Mouse (Mus musculus): ENCODE results near the gene Efcab11. TPM values are rescaled to one million over a fixed set of nuclear protein-coding genes. Genes with fewer than 3 reads are reported as not detected.

The Efcab11 gene
- polyA plus RNA-seq, 1 experiment from 2014 or later: 15.3 TPM

DNA sequence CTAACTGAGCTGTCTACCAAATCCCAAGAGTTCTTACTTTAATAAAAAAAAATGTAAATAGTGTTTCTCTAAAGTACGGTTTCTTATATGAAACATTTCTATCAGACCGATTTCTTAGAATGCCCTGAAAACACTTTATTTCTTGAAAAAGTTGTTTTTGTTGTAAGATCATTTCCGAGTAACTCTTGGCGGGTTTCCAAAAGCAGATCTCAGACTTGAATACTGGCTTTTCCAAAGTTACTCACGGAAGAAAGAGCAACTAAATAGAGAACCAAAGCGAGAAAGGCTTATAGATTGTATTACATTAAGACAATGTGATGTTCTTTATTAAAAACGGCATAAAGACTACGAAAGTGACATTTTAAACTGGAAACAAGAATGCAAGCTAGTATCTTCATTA lies 160.4 kb downstream of the Efcab11 start:
- no peak overlapping the region for H3K27ac ChIP-seq
- H3K4me2 ChIP-seq: no peak overlapping the region
- H3K9ac ChIP-seq: no peak overlapping the region
- no peaks in the 10 kb centered on the region for H3K27me3 ChIP-seq
- 73% methylated on average over 8 of the region's 8 CpGs for WGBS
- H3K36me3 ChIP-seq (ENCODE audit: poor library complexity, severe bottlenecking): no peaks in the 10 kb centered on the region
- ATAC-seq: no peak
- no peaks in the 10 kb centered on the region for H3K9me3 ChIP-seq (replicated peaks)
- peaks cover 6% of the 10 kb centered on the region; the same call in 1 of the 2 replicates for H3K4me1 ChIP-seq
- H3K4me3 ChIP-seq: no peak overlapping the region

DNA sequence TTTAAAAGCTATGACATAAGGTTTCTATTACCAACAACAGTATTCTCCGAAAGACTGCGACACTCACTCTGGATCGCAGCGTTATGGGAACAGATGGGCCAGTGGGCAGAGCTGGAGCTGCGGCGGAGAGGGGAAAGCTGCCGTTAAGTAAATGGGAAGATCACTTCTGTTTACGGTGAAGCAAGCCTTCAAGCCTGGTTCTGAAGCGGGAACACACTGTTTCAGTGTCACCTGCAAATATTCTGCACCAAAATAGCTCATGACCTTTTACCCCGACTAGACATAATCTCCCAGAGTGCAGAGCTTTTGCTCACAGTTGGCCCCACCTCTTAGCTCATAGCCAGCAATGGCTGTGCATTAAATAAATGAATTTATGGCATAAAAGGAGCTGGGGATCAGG lies 162.9 kb downstream of the Efcab11 start:
- H3K27ac ChIP-seq: no peak overlapping the region
- no peaks in the 10 kb centered on the region for H3K27me3 ChIP-seq
- no peaks in the 10 kb centered on the region for H3K36me3 ChIP-seq (ENCODE audit: poor library complexity, severe bottlenecking)
- no peak for ATAC-seq
- H3K9ac ChIP-seq: no peak overlapping the region
- no peak overlapping the region for H3K4me3 ChIP-seq
- 82% methylated on average over 10 of the region's 10 CpGs for WGBS
- H3K9me3 ChIP-seq (replicated peaks): no peaks in the 10 kb centered on the region
- peaks cover 6% of the 10 kb centered on the region; the same call in 1 of the 2 replicates for H3K4me1 ChIP-seq
- H3K4me2 ChIP-seq: no peak overlapping the region

DNA sequence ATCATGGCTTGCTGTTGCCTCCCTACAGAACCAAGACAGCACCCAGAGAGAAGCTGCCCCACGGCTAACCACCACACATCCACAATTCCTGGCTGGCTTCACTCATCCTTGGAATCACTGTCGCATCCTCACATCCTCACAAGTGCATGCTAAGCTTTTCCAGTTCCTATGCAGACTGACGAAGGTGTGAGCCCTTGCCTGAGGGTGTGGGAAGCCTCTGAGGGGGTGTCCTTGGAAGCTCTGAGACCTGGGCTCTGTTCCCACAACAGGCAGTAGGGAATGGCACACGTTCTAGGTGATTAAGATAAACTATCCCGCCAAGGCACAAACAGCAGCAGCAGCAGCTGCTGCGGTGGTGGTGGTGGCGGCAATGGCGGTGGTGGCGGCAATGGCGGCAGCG lies 164.5 kb downstream of the Efcab11 start:
- WGBS: 90% methylated on average over 11 of the region's 11 CpGs
- H3K4me2 ChIP-seq: no peak overlapping the region
- no peak for ATAC-seq
- peaks cover 13% of the 10 kb centered on the region for H3K4me1 ChIP-seq
- no peaks in the 10 kb centered on the region for H3K36me3 ChIP-seq (ENCODE audit: poor library complexity, severe bottlenecking)
- no peak overlapping the region for H3K4me3 ChIP-seq
- no peaks in the 10 kb centered on the region for H3K27me3 ChIP-seq
- no peak overlapping the region for H3K9ac ChIP-seq
- no peaks in the 10 kb centered on the region for H3K9me3 ChIP-seq (replicated peaks)
- no peak overlapping the region for H3K27ac ChIP-seq

DNA sequence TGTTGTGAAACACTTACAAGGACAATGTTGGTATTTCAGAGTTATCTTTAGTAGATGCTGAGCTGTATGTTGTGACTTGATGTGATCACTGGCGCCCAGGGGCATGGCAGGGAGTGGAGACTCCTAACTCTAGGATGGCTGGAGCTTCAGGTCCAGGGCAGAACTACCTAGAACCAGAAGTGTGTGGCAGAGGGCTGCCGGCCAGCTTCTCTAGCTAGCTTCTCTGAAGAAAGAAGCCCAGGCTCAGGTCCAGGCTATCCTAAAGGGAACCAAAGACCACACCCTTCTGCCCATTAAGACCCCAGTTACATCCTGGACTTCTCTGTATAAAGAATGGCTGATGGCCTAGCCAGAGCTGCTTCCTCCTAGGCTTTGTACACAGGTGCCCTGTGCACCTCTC lies 166.1 kb downstream of the Efcab11 start:
- Histone ChIP-seq H3K4me3 (no peak overlapping the region), H3K9ac (no peak overlapping the region), H3K4me1 (peaks cover 13% of the 10 kb centered on the region), H3K36me3 (ENCODE audit: poor library complexity, severe bottlenecking) (no peaks in the 10 kb centered on the region), H3K27me3 (no peaks in the 10 kb centered on the region), H3K4me2 (no peak overlapping the region), H3K9me3 (replicated peaks) (no peaks in the 10 kb centered on the region), H3K27ac (no peak overlapping the region)
- 95% methylated on average over 2 of the region's 2 CpGs for WGBS
- ATAC-seq: no peak

DNA sequence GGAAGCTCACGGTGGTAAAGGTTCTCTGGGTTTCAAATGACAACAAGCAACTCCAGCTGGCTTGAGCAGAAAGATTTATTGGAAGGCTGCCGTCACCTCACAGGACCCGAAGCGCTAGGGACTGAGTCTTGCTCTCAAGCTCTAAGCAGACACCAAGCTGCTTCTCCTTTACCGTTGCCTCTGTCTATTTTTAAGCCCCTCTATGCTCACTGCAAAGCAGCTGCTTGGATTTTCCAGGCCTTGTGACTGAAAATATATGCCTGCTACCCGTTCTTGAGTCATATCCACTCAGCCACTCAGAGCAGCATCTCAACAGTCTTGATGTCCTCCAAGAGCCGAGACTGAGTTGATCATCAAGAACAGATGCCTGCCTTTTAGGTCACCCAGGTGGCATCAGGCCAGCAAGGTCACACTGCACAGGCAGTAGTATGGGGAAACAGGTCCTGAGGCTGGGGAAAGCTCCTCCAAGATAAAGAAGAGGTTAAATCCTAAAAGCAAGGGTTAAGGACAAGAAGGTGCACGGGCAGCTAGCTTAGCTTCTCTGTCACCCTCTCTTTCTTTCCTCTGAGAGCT lies 168.1 kb downstream of the Efcab11 start:
- Histone ChIP-seq H3K9me3 (replicated peaks) (no peaks in the 10 kb centered on the region), H3K36me3 (ENCODE audit: poor library complexity, severe bottlenecking) (no peaks in the 10 kb centered on the region), H3K9ac (no peak overlapping the region), H3K4me2 (no peak overlapping the region), H3K27me3 (no peaks in the 10 kb centered on the region), H3K4me3 (no peak overlapping the region), H3K4me1 (peaks cover 12% of the 10 kb centered on the region), H3K27ac (no peak overlapping the region)
- ATAC-seq: no peak
- WGBS: 90% methylated on average over 8 of the region's 8 CpGs

DNA sequence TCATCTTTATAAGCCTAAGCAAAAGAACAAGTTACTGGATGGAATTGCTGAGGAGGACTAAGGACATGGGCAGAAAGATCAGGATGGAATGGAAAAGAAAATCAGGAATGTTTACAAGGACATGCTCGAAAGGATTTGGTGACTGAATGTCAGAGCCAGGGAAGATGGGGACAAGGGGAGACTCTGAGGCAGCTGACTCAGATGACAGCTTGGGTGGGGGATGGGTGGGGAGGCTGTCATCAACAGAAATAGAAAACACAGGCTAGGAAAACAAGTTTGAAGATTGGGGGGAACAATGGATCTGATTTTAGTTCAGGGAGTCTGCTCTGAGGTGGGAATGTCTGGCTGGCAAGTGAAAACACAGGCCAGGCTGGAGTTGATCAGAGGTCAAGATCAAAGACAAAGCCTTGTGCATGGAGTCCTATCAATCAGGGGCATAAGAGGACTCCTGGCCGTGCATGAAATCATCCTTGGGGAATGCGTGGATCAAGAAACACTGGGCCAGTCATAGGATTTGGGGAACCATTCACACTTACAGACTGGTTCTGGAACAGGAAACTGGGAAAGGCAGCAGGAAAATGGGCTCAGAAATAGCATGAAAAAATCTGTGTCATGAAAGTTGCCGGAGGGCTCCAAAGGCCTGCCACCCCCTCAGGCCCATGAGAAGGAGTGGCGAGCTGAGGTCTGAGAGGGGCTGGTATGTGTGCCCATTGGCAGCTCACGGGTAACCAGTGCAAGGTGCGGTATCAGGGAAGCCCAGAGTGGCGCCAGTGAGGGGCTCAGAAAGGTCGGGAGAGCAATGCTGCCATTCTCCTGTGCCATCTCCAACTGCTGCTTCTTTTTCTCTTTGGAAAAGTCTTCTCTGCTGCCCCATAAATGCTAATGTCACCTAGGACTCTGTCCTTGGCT lies 168.9 kb downstream of the Efcab11 start:
- Histone ChIP-seq H3K4me2 (no peak overlapping the region), H3K36me3 (ENCODE audit: poor library complexity, severe bottlenecking) (no peaks in the 10 kb centered on the region), H3K4me1 (peaks cover 12% of the 10 kb centered on the region), H3K27ac (peak overlapping the region; percentile 52), H3K27me3 (no peaks in the 10 kb centered on the region), H3K9me3 (replicated peaks) (no peaks in the 10 kb centered on the region), H3K4me3 (no peak overlapping the region), H3K9ac (no peak overlapping the region)
- no peak for ATAC-seq
- 72% methylated on average over 9 of the region's 9 CpGs for whole genome bisulfite sequencing

DNA sequence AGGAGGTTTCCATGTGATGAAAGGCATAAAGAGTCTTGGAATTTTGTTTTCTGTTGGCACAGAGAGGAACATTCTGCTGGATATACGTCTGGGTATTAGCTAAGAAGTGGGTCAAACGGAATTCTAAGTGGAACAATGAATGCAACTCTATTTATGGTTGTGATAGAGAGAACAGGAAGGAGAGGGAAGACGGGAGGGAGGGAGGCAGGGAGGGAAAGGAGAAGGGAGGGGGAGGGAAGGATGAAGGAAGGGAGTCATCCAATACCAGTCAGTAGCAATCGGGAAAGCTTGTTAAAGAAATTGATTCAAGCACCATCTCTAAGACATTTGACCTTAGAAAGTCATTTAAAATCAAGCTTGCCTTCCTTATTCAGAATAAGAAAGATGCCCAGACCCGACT lies 172.0 kb downstream of the Efcab11 start:
- H3K4me2 ChIP-seq: no peak overlapping the region
- H3K4me3 ChIP-seq: no peak overlapping the region
- 37% methylated on average over 5 of the region's 5 CpGs for WGBS
- H3K36me3 ChIP-seq (ENCODE audit: poor library complexity, severe bottlenecking): no peaks in the 10 kb centered on the region
- H3K4me1 ChIP-seq: peaks cover 12% of the 10 kb centered on the region
- no peak overlapping the region for H3K27ac ChIP-seq
- H3K27me3 ChIP-seq: no peaks in the 10 kb centered on the region
- no peak for ATAC-seq
- no peak overlapping the region for H3K9ac ChIP-seq
- 0 out of 2 replicates have a peak, but pooled peaks cover 5% of the 10 kb centered on the region for H3K9me3 ChIP-seq (replicated peaks)

DNA sequence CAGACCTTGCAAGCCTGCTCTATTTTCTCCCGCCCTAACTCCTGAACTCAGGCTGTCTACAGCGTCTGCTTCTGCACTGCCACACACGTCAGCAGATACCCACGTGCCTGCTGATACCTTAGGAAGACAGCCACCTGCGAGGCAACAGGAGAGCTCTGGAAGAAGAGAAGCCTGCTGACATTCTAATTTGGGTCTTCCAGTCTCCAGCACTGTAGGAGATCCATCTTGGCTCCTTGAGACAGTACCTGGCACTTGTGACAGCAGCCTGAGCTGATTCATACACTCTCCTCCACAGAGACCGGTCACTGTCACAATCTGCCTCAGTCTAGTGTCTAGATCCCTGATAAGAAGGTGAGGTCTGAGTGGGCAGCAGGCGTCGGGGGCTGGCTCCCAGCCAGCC lies 182.0 kb downstream of the Efcab11 start:
- no peaks in the 10 kb centered on the region for H3K36me3 ChIP-seq (ENCODE audit: poor library complexity, severe bottlenecking)
- H3K9me3 ChIP-seq (replicated peaks): no peaks in the 10 kb centered on the region
- no peaks in the 10 kb centered on the region for H3K4me1 ChIP-seq
- H3K4me3 ChIP-seq: no peak overlapping the region
- H3K9ac ChIP-seq: no peak overlapping the region
- H3K27ac ChIP-seq: no peak overlapping the region
- 91% methylated on average over 8 of the region's 8 CpGs for WGBS
- no peak for ATAC-seq
- H3K4me2 ChIP-seq: no peak overlapping the region
- no peaks in the 10 kb centered on the region for H3K27me3 ChIP-seq

DNA sequence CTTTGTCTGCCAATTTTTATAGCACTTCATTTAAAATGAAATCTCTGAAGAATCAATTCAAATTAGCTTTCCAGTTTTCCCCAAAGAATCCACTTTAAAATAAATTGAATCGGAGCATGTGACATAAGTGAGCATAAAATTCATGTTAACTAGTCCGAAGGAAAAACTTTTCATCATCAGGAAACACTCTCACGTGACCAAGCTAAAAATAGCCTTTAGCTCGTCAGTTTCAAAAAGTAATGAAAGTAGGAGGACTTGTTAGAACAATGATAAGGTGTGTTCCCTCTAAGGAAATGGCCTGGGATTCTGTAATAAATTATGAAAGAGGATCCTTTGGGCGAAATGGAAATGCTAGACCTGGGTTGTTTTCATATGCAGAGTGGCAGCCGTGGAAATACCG lies 183.9 kb downstream of the Efcab11 start:
- Histone ChIP-seq H3K9me3 (replicated peaks) (no peaks in the 10 kb centered on the region), H3K9ac (no peak overlapping the region), H3K4me1 (no peaks in the 10 kb centered on the region), H3K4me3 (no peak overlapping the region), H3K27ac (no peak overlapping the region), H3K36me3 (ENCODE audit: poor library complexity, severe bottlenecking) (no peaks in the 10 kb centered on the region), H3K27me3 (no peaks in the 10 kb centered on the region), H3K4me2 (no peak overlapping the region)
- ATAC-seq: no peak
- WGBS: 81% methylated on average over 7 of the region's 7 CpGs

DNA sequence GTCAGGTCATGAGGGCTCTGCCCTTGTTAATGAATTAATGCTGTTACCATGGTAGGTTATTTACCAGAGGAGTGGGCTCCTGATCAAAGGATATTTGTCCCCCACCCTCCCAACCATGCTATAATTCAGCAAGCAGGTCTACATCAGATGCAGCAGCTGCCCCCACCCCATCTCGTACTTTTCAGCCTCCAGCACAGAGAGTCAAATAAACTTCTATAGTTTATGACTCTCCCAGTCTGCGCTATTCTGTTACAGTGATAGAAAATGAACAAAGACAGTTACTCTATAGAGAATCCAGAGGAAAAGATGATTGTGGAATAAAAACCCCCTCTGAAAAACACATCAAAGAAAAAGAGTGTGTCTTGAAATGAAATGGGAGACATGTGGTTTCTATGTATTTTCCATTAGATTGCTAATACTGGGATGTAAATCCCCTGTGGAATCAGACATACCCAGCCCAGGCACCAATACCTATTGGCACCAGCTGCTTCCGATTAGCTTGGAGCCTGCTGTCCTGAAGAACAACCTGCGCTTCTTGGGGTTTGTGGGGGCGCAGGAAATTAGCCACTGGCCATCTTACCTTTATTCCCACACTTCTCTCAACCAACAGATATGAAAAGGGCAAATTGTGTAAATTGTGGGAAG lies 184.7 kb downstream of the Efcab11 start:
- no peak overlapping the region for H3K27ac ChIP-seq
- no peak for ATAC-seq
- H3K9ac ChIP-seq: no peak overlapping the region
- no peak overlapping the region for H3K4me3 ChIP-seq
- no peaks in the 10 kb centered on the region for H3K9me3 ChIP-seq (replicated peaks)
- H3K36me3 ChIP-seq (ENCODE audit: poor library complexity, severe bottlenecking): no peaks in the 10 kb centered on the region
- no peak overlapping the region for H3K4me2 ChIP-seq
- no peaks in the 10 kb centered on the region for H3K4me1 ChIP-seq
- H3K27me3 ChIP-seq: no peaks in the 10 kb centered on the region
- 86% methylated on average over 5 of the region's 5 CpGs for WGBS

DNA sequence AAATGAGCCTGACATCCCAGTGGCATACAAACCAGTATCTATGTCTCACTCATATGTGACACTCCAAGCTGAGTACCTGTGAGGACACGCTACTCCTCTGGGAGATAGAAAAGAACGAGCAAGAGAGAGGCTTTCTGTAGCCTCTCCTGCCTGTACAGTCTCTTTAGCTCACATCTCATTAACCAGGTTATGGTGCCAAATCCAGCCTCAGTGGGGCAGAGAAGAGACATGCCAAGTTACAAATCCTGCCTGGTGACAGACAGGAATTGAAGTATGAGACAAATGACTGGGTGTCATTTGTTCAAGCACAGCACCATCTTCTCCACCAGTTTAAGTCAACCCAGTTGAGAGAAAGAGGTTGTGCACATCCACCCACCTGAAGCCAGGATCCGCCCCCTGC lies 190.2 kb downstream of the Efcab11 start:
- Histone ChIP-seq H3K4me3 (no peak overlapping the region), H3K9me3 (replicated peaks) (no peaks in the 10 kb centered on the region), H3K9ac (no peak overlapping the region), H3K4me1 (no peaks in the 10 kb centered on the region), H3K4me2 (no peak overlapping the region), H3K36me3 (ENCODE audit: poor library complexity, severe bottlenecking) (no peaks in the 10 kb centered on the region), H3K27me3 (no peaks in the 10 kb centered on the region), H3K27ac (no peak overlapping the region)
- ATAC-seq: no peak
- WGBS: 90% methylated on average over 3 of the region's 3 CpGs

DNA sequence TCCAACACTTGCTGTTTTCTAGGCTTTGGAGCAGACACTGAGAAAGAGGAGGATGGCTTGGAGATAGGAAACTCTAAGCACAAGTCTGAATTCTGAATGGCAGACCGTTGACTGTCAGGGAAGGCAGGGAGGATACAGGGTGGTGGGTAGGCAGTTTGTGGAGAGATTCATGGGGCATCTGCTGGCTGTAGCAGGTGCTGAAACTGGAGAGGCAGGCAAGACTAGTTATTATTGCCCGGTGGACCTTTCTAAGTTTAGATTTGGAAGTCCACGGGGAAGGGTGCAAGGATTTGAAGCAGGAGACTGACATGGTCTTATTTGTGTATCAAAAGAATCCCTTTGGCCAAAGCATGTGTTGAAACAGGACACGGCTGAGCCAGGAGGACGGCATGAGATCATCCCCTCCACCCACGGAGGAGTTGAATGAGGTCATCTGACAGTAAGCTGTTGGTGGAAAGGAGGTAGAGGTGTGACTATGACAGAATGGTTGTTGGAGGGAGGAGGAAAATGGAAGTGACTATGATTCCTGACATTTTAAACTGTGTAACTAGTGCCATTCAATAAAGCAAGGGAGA lies 197.7 kb downstream of the Efcab11 start:
- no peak overlapping the region for H3K27ac ChIP-seq
- H3K27me3 ChIP-seq: no peaks in the 10 kb centered on the region
- no peak for ATAC-seq
- H3K4me2 ChIP-seq: no peak overlapping the region
- H3K4me3 ChIP-seq: no peak overlapping the region
- no peaks in the 10 kb centered on the region for H3K4me1 ChIP-seq
- H3K9me3 ChIP-seq (replicated peaks): no peaks in the 10 kb centered on the region
- WGBS: 79% methylated on average over 6 of the region's 6 CpGs
- H3K9ac ChIP-seq: no peak overlapping the region
- H3K36me3 ChIP-seq (ENCODE audit: poor library complexity, severe bottlenecking): no peaks in the 10 kb centered on the region

Measured in forebrain, embryonic 13.5 days (tissue).